Mouse (Mus musculus): Measurements from ENCODE around the gene Thap7. TPM values are rescaled to one million over a fixed set of nuclear protein-coding genes. Genes with fewer than 3 reads are reported as not detected.

Thap7 gene
- total and polyA plus RNA-seq, 3 experiments: 65.4 to 65.5 TPM; not detected in 1

- no peak for TF ChIP-seq GATA1 (IDR thresholded peaks at IDR 0.05; ENCODE audit: low read depth, low read length)
- TF ChIP-seq ZKSCAN1 (IDR thresholded peaks at IDR 0.05; ENCODE audit: low read depth, low read length): no peak
- no peak for TF ChIP-seq CHD1 (IDR thresholded peaks at IDR 0.05; ENCODE audit: low read depth, low read length)
- TF ChIP-seq EP300 (IDR thresholded peaks at IDR 0.05; ENCODE audit: low read depth in 1 of 2, low read length in 2 of 2): no peak
- no peak for TF ChIP-seq JUND (IDR thresholded peaks at IDR 0.05; ENCODE audit: low read depth, low read length)
- Histone ChIP-seq H3K9me3 (replicated peaks; ENCODE audit: insufficient read depth, low read length) (no peaks in the 10 kb centered on the region), H3K79me2 (ENCODE audit: control insufficient read depth, insufficient read depth, low read length, poor library complexity) (peaks cover 8% of the 10 kb centered on the region), H3K36me3 (ENCODE audit: control insufficient read depth in 1 of 2, insufficient read depth in 2 of 2, low read length in 2 of 2) (peaks cover 2 to 15% of the 10 kb centered on the region in 2 experiments; a peak in 3 of 4 replicates), H3K27ac (ENCODE audit: control insufficient read depth, low read depth, low read length) (no peak overlapping the region), H3K4me1 (ENCODE audit: control insufficient read depth in 1 of 2, insufficient read depth in 2 of 2, low read length in 2 of 2) (peaks cover 9 to 15% of the 10 kb centered on the region in 2 experiments), H3K9ac (ENCODE audit: control insufficient read depth, low read depth, low read length, poor library complexity, severe bottlenecking) (no peak overlapping the region), H3K27me3 (ENCODE audit: control insufficient read depth in 1 of 2, insufficient read depth in 2 of 2, low read length in 2 of 2) (peaks cover 0 to under 1% of the 10 kb centered on the region in 2 experiments; a peak in 1 of 4 replicates), H3K4me3 (ENCODE audit: control insufficient read depth in 1 of 2, insufficient read depth in 1 of 2, low read depth in 2 of 2, low read length in 2 of 2) (no peak overlapping the region)
- no peak for DNase-seq (ENCODE audit: low read depth, low spot score)
Measured at GRCm38 (mm10) chr16:17510686-17511085, 20.2 kb downstream of the Thap7 start.

GRCm38 (mm10) chr16:17510143-17510542 is 20.8 kb downstream of the Thap7 start:
- Histone ChIP-seq H3K36me3 (ENCODE audit: control insufficient read depth in 1 of 2, insufficient read depth in 2 of 2, low read length in 2 of 2) (peaks cover 2 to 15% of the 10 kb centered on the region in 2 experiments; a peak in 3 of 4 replicates), H3K27me3 (ENCODE audit: control insufficient read depth in 1 of 2, insufficient read depth in 2 of 2, low read length in 2 of 2) (peaks cover 0 to 2% of the 10 kb centered on the region in 2 experiments; a peak in 2 of 4 replicates), H3K79me2 (ENCODE audit: control insufficient read depth, insufficient read depth, low read length, poor library complexity) (peaks cover 8% of the 10 kb centered on the region), H3K4me3 (ENCODE audit: control insufficient read depth in 1 of 2, insufficient read depth in 1 of 2, low read depth in 2 of 2, low read length in 2 of 2) (no peak overlapping the region), H3K4me1 (ENCODE audit: control insufficient read depth in 1 of 2, insufficient read depth in 2 of 2, low read length in 2 of 2) (peaks cover 9 to 15% of the 10 kb centered on the region in 2 experiments), H3K9me3 (replicated peaks; ENCODE audit: insufficient read depth, low read length) (no peaks in the 10 kb centered on the region), H3K27ac (ENCODE audit: control insufficient read depth, low read depth, low read length) (no peak overlapping the region), H3K9ac (ENCODE audit: control insufficient read depth, low read depth, low read length, poor library complexity, severe bottlenecking) (peak overlapping the region; percentile 5; the same call in 1 of the 2 replicates)
- DNase-seq (ENCODE audit: low read depth, low spot score): no peak
- no peak for TF ChIP-seq E2F4 (IDR thresholded peaks at IDR 0.05; ENCODE audit: borderline replicate concordance, low read depth, low read length)
- no peak for TF ChIP-seq NELFE (IDR thresholded peaks at IDR 0.05; ENCODE audit: low read depth, low read length)
- no peak for TF ChIP-seq GATA1 (IDR thresholded peaks at IDR 0.05; ENCODE audit: low read depth, low read length)
- no peak for TF ChIP-seq POLR2A (IDR thresholded peaks at IDR 0.05; ENCODE audit: control insufficient read depth in 1 of 2, insufficient read depth in 1 of 2, low read depth in 1 of 2, low read length in 2 of 2, poor library complexity in 1 of 2)
- TF ChIP-seq RAD21 (IDR thresholded peaks at IDR 0.05; ENCODE audit: low read depth, low read length): no peak
- TF ChIP-seq MAX (IDR thresholded peaks at IDR 0.05; ENCODE audit: low read length): no peak
- no peak for TF ChIP-seq UBTF (IDR thresholded peaks at IDR 0.05; ENCODE audit: borderline replicate concordance, insufficient read depth, low read depth, low read length)
- TF ChIP-seq BHLHE40 (IDR thresholded peaks at IDR 0.05; ENCODE audit: borderline replicate concordance, low read depth, low read length): no peak
- TF ChIP-seq HCFC1 (IDR thresholded peaks at IDR 0.05; ENCODE audit: low read depth, low read length): no peak
- no peak for TF ChIP-seq MAZ (IDR thresholded peaks at IDR 0.05; ENCODE audit: low read depth, low read length)
- TF ChIP-seq CHD2 (IDR thresholded peaks at IDR 0.05; ENCODE audit: low read length): no peak
- TF ChIP-seq USF1 (IDR thresholded peaks at IDR 0.05; ENCODE audit: low read depth, low read length): no peak
